Mouse (Mus musculus) Muller cell, postnatal 12 days (primary cell): ENCODE measurements at regions not wholly inside any gene's neighbourhood (a gene's known extent, or its start where the extent isn't known, plus 50 kb on each side); places are given as distances from the start of the nearest gene placed in this dataset.

Source experiments
- DNase-seq: peaks from one replicate; pipeline ENCODE4 v3.0.0-alpha.2; 2015; ENCODE audit errors: inconsistent ontology term

- DNase-seq, result peak; percentile 60
Observed at GRCm38 (mm10) chr16:86544121-86544520, 642.5 kb upstream of the Adamts5 start.

GRCm38 (mm10) chr16:86536479-86536878 is 634.9 kb upstream of the Adamts5 start:
- no peak for DNase-seq

- no peak for DNase-seq
Observed at GRCm38 (mm10) chr16:86524135-86524534, 622.5 kb upstream of the Adamts5 start.

- no peak for DNase-seq
Observed at GRCm38 (mm10) chr16:86516935-86517334, 615.3 kb upstream of the Adamts5 start.

GRCm38 (mm10) chr16:86516144-86516543 is 614.5 kb upstream of the Adamts5 start:
- peak; percentile 96 for DNase-seq

GRCm38 (mm10) chr16:86501074-86501952 is 599.7 kb upstream of the Adamts5 start:
- no peak for DNase-seq

- no peak for DNase-seq
Observed at GRCm38 (mm10) chr16:86475145-86475544, 573.5 kb upstream of the Adamts5 start.

- DNase-seq, result peak; percentile 64
Observed at GRCm38 (mm10) chr16:86473059-86473740, 571.6 kb upstream of the Adamts5 start.

GRCm38 (mm10) chr16:86461073-86461472 is 559.4 kb upstream of the Adamts5 start:
- no peak for DNase-seq

GRCm38 (mm10) chr16:86456649-86457048 is 555.0 kb upstream of the Adamts5 start:
- DNase-seq, result no peak

GRCm38 (mm10) chr16:86454810-86455209 is 553.2 kb upstream of the Adamts5 start:
- peak; percentile 29 for DNase-seq

GRCm38 (mm10) chr16:86454031-86454430 is 552.4 kb upstream of the Adamts5 start:
- DNase-seq, result peak; percentile 89

- DNase-seq, result no peak
Observed at GRCm38 (mm10) chr16:86448478-86449160, 547.0 kb upstream of the Adamts5 start.

GRCm38 (mm10) chr16:86419458-86419857 is 517.8 kb upstream of the Adamts5 start:
- peak; percentile 64 for DNase-seq

- no peak for DNase-seq
Observed at GRCm38 (mm10) chr16:86404309-86404708, 502.7 kb upstream of the Adamts5 start.

GRCm38 (mm10) chr16:86401381-86401780 is 499.8 kb upstream of the Adamts5 start:
- peak; percentile 71 for DNase-seq

GRCm38 (mm10) chr16:86399288-86399687 is 497.7 kb upstream of the Adamts5 start:
- no peak for DNase-seq

GRCm38 (mm10) chr16:86397521-86397920 is 495.9 kb upstream of the Adamts5 start:
- DNase-seq, result no peak

- peak; percentile 59 for DNase-seq
Observed at GRCm38 (mm10) chr16:86389063-86389723, 487.6 kb upstream of the Adamts5 start.

- peak; percentile 80 for DNase-seq
Observed at GRCm38 (mm10) chr16:86388128-86388527, 486.5 kb upstream of the Adamts5 start.

GRCm38 (mm10) chr16:86377991-86378390 is 476.4 kb upstream of the Adamts5 start:
- peak; percentile 68 for DNase-seq

GRCm38 (mm10) chr16:86371652-86372051 is 470.0 kb upstream of the Adamts5 start:
- DNase-seq, result no peak
